Mouse (Mus musculus) kidney, postnatal 0 days (tissue): ENCODE data around the gene Pcdh15. TPM values are rescaled to one million over a fixed set of nuclear protein-coding genes. Genes with fewer than 3 reads are reported as not detected.
A peak's percentile ranks its signal among the peaks of the same experiment; 100 is the strongest.

Experiments used
- ATAC-seq: fragments of 200-750 bp; cut with Nextera tagmentation; replicated peaks from 2 replicates; pipeline ENCODE4 v1.8.0; 2017; ENCODE audit warnings: low read depth, moderate number of reproducible peaks, moderate TSS enrichment, moderate library complexity; ENCODE audit not compliant: low FRiP score
- DNase-seq: peaks from one replicate; pipeline ENCODE4 v3.0.0-alpha.2; 2016; ENCODE audit warnings: low spot score
- H3K27ac ChIP-seq: fragments of 300-500 bp; sonication (generic); 2 replicates; pipeline ENCODE4 v1.5.1; 2014; ENCODE audit warnings: mild to moderate bottlenecking
- H3K27me3 ChIP-seq: fragments of 300-500 bp; sonication (generic); 2 replicates; pipeline ENCODE4 v1.6.1; 2014; ENCODE audit warnings: low read length, mixed read lengths; ENCODE audit not compliant: insufficient read depth
- H3K36me3 ChIP-seq: fragments of 300-500 bp; sonication (generic); 2 replicates; pipeline ENCODE4 v1.6.1; 2014; ENCODE audit warnings: low read length, mixed read lengths; ENCODE audit not compliant: insufficient read depth
- H3K4me1 ChIP-seq: fragments of 300-500 bp; sonication (generic); replicated peaks from 2 replicates; pipeline ENCODE4 v1.6.1; 2014; ENCODE audit warnings: antibody characterized with exemption, low read length, mixed read lengths; ENCODE audit not compliant: insufficient read depth
- H3K4me2 ChIP-seq: fragments of 300-500 bp; sonication (generic); 2 replicates; pipeline ENCODE4 v1.6.1; 2014; ENCODE audit warnings: mild to moderate bottlenecking, low read length, moderate library complexity, mixed read lengths
- H3K4me3 ChIP-seq: fragments of 300-500 bp; sonication (generic); replicated peaks from 2 replicates; pipeline ENCODE4 v1.5.1; 2014; ENCODE audit warnings: low read depth, low read length
- H3K9ac ChIP-seq: fragments of 300-500 bp; sonication (generic); 2 replicates; pipeline ENCODE4 v1.6.1; 2014; ENCODE audit warnings: low read depth, low read length
- H3K9me3 ChIP-seq: fragments of 300-500 bp; sonication (generic); replicated peaks from 2 replicates; pipeline ENCODE4 v1.6.1; 2016; ENCODE audit warnings: low read length, inconsistent platforms, mixed read lengths
- CTCF ChIP-seq: IDR thresholded peaks from 2 replicates; pipeline ENCODE4 v1.5.1; 2016; ENCODE audit warnings: antibody characterized with exemption, low read depth, mild to moderate bottlenecking, moderate library complexity
- WGBS: fragments of 180-500 bp; shearing (Covaris S2); extraction: QIAGEN DNeasy Blood & Tissue Kit; methylation state at CpG from one replicate; pipeline ENCODE4 v1.1.7; 2014; 5-methylcytosine and 5-hydroxymethylcytosine counted together
- polyA plus RNA-seq: library from polyadenylated mRNA; unstranded; fragments of >200 nt; fragmentation: Nextera tagmentation; extraction: Ambion mirVana; gene quantifications from 2 replicates; pipeline ENCODE4 v1.2.1, GENCODE M21; 2015

The Pcdh15 gene
- 0.27 and 0.33 TPM in 2 replicates for polyA plus RNA-seq

DNA sequence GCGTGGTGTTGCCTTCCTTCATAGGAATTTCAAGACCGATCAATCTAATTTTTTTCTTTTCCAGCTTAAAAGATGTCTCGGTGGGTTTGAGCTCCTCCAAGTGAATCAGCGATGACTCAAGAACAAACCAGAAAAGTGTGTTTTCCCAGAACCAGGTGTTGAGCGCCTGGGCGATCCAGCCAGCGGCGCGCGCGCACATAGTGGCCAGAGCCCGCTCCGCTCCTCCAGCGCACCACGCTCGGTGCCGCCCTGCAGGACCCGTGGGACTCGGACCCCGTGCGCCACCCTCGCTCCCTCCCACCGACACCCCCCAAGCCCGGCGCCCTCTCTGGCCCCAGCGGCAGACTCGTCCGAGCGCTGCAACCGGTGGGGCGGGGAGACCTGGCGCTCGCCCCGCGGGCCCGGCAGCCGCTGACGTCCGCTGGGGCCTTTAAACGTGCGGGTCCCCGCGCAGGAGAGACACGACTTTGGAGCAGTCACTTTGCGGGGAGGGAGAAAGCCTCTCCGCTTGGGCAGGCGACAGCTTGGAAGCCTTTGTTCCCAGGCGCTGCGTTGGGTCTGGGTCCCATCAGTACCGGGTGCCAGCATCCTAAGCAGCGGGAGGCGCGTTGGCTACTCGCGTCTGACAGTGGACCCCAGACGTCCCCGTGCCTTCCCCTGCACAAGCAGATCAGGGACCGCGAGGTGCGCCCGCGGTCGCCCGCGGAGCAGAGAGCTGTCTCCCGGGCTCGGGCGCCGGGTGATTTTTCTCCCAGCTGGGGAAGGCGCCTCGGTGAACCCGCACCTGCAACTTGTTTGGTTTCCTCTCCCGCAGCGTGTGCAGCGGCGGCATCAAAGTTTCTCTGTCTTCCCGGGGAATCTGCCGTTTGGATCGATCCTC lies at the start of gene Pcdh15:
TSS of gene Pcdh15 (plus strand) at position 377 of the 880 bp plus-strand sequence.
- TF ChIP-seq CTCF, result no peak
- Histone ChIP-seq H3K9me3 (no peaks in the 10 kb centered on the region), H3K4me1 (0 out of 2 replicates have a peak, but pooled peaks cover 8% of the 10 kb centered on the region), H3K27me3 (peaks cover 17% of the 10 kb centered on the region), H3K9ac (peak within 1 kb of the TSS; percentile 23; the same call in 1 of the 2 replicates), H3K36me3 (no peaks in the 10 kb centered on the region), H3K4me3 (peak within 1 kb of the TSS; percentile 48), H3K4me2 (peak within 1 kb of the TSS; percentile 93), H3K27ac (no peak within 1 kb of the TSS)
- WGBS, result under 1% methylated on average over 79 of the region's 79 CpGs
- no peak; the same call in 1 of the 2 replicates for ATAC-seq
- peak; percentile 11 for DNase-seq

GRCm38 (mm10) chr10:73052074-73052473 lies 47.1 kb upstream of the Pcdh15 start:
- no peak overlapping the region for H3K4me2 ChIP-seq
- no peak for DNase-seq
- no peaks in the 10 kb centered on the region for H3K4me1 ChIP-seq
- H3K27ac ChIP-seq, result no peak overlapping the region
- WGBS, result 77% methylated on average over 6 of the region's 6 CpGs
- no peak overlapping the region for H3K9ac ChIP-seq
- ATAC-seq, result no peak
- H3K27me3 ChIP-seq, result no peaks in the 10 kb centered on the region
- H3K36me3 ChIP-seq, result no peaks in the 10 kb centered on the region
- no peaks in the 10 kb centered on the region for H3K9me3 ChIP-seq
- TF ChIP-seq CTCF, result no peak
- no peak overlapping the region for H3K4me3 ChIP-seq

DNA sequence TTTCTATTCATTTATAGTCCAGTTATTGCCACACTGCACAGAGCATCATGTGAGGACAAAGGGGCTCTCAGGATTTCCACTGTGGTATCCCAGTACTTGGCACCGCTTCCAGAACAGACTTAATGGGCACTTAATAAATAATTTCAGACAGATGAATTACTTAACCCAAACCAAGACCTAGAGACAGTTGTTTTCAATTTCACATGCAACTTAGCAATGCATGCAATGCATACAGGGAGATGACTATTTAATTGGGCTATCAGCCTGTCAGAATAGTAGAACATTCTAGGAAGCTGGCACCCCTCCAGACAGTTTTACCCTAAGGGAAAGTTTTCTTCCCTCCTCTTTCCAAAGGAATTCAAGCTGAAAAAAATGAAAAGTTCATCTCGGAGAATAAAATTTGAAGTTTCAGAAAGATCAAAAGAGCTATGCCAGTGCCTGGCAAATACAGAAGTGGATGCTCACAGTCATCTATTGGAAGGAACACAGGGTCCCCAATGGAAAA lies 39.4 kb upstream of the Pcdh15 start:
- Histone ChIP-seq H3K27me3 (no peaks in the 10 kb centered on the region), H3K9me3 (no peaks in the 10 kb centered on the region), H3K4me2 (no peak overlapping the region), H3K27ac (no peak overlapping the region), H3K36me3 (no peaks in the 10 kb centered on the region), H3K4me1 (no peaks in the 10 kb centered on the region), H3K9ac (no peak overlapping the region), H3K4me3 (no peak overlapping the region)
- DNase-seq (no peak), ATAC-seq (no peak)
- 74% methylated on average over 2 of the region's 2 CpGs for WGBS
- no peak for TF ChIP-seq CTCF

DNA sequence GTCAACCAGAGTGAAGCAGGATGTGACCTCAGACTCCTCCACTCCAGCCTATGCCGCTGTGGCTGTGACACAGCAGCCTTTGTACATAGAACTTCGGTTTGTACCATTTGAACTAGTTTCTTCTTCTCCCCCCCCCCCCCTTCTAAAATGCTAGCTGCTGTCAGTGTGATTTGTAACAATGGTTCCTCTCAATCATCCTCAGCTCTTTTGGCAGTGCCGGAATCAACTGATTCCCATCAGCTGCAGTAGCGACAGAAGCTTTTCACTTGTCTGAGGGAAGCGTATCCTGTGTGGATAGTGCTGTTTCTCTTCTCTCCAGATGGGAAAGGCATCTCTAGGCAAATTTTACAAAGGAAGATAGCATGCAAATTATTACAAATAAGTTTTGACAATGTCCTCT lies 12.4 kb upstream of the Pcdh15 start:
- Histone ChIP-seq H3K27me3 (no peaks in the 10 kb centered on the region), H3K9me3 (no peaks in the 10 kb centered on the region), H3K4me1 (no peaks in the 10 kb centered on the region), H3K9ac (no peak overlapping the region), H3K27ac (no peak overlapping the region), H3K36me3 (no peaks in the 10 kb centered on the region), H3K4me3 (no peak overlapping the region), H3K4me2 (no peak overlapping the region)
- WGBS, result 73% methylated on average over 5 of the region's 5 CpGs
- ATAC-seq (no peak), DNase-seq (no peak)
- TF ChIP-seq CTCF, result no peak

DNA sequence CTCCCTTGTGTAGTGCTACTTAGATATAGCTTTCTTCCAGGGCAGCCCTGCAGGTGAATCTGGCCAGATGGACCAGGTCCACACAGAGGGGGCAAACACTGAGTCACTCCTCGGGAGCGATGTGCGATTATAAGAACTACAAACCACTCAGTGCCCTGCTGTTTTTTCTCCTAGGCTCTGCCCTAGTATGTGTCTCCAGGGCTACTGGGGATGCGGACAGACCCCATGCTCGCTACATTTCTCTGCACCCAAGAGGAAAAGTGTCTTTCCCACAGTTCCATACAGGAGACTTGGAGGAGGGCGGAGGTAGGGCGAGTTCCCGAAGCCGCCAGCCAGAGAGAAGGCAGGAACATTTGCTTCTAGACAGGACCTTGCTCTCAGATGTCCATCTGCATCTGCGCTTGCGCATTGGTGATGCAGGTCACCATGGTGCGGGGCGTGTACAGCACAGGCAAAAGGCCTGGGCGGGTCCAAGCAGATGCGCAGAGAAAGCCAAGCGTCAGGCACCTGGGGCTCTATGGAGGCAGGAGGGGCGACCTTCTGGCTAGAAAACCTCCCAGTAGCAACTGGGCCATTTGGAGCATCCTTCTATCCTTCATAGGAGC lies 2.5 kb upstream of the Pcdh15 start:
- Histone ChIP-seq H3K27me3 (peaks cover 17% of the 10 kb centered on the region), H3K9ac (no peak overlapping the region), H3K27ac (no peak overlapping the region), H3K36me3 (no peaks in the 10 kb centered on the region), H3K4me3 (peak overlapping the region; percentile 10; the same call in 1 of the 2 replicates), H3K4me2 (peak overlapping the region; percentile 41), H3K4me1 (0 out of 2 replicates have a peak, but pooled peaks cover 8% of the 10 kb centered on the region), H3K9me3 (no peaks in the 10 kb centered on the region)
- no peak for TF ChIP-seq CTCF
- DNase-seq (peak; percentile 32), ATAC-seq (no peak)
- WGBS, result 1% methylated on average over 17 of the region's 17 CpGs

- 5% methylated on average over 7 of the region's 7 CpGs for WGBS
- peaks cover 17% of the 10 kb centered on the region for H3K27me3 ChIP-seq
Observed at GRCm38 (mm10) chr10:73097176-73097575, 2.0 kb upstream of the Pcdh15 start.

More at GRCm38 (mm10) chr10:73097176-73097575, 2.0 kb upstream of the Pcdh15 start:
- Histone ChIP-seq H3K4me3 (0 out of 2 replicates have a peak overlapping the region, but pooled peaks have one; percentile 10), H3K9ac (no peak overlapping the region), H3K27ac (no peak overlapping the region), H3K36me3 (no peaks in the 10 kb centered on the region), H3K9me3 (no peaks in the 10 kb centered on the region), H3K4me2 (peak overlapping the region; percentile 41), H3K4me1 (0 out of 2 replicates have a peak, but pooled peaks cover 8% of the 10 kb centered on the region)
- DNase-seq (no peak), ATAC-seq (no peak)
- no peak for TF ChIP-seq CTCF
